Mouse (Mus musculus): Measurements from ENCODE around the gene Nup107.

Nup107 gene

DNA sequence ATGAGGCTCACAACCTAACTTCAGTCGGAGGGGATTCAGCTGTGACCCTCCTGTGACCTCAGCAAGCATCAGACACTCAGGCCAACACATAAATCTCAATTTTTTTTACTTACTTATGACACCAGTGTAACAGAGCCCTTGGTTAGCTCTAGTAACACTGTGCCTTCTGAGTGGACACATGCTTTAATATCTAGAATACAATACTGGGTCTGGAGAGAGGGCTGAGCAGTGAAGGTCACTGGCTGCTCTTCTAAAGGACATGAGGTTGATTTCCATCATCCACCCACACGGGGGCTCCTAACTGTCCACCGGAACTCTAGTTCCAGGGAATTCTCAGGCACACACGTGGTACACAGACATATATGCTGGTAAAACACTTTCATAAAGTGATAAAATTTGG lies 13.6 kb downstream of the Nup107 start:
- in situ Hi-C loops (cut with MboI, MseI): no loop called here

DNA sequence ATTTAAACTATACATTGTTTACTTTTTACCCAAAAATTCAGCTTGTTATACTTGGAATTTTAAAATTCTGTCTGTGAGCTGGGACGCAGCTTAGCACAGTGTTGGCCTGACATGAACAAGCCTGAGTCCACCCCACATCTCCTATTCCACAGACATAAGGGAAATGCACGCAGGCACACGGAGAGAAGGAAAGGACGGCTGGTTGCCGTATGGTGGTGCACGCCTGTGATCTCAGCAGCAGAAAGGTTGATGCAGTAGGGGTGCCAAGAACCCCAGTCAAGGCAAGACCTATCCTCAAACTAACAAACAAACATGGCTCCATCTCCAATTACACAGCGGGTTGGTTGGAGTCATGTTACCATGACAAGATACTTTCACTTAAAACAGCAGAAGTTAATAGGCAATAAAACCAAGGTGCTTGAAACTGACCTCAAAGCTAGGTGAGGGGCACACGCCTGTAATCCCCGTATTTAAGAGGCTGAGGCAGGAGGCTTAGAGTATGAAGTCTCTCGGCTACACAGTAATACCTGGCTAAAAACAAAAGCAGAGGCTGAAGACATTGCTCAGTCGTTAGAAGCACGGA lies 14.1 kb downstream of the Nup107 start:
- in situ Hi-C loops (cut with MboI, MseI): no loop called here

- in situ Hi-C loops (cut with MboI, MseI): no loop called here
Measured at GRCm38 (mm10) chr10:117777501-117778327, 14.8 kb downstream of the Nup107 start.

- in situ Hi-C loops (cut with MboI, MseI): no loop called here
Measured at GRCm38 (mm10) chr10:117777103-117777470, 15.4 kb downstream of the Nup107 start.

GRCm38 (mm10) chr10:117776281-117777102 lies 16.0 kb downstream of the Nup107 start:
- in situ Hi-C loops (cut with MboI, MseI): no loop called here

DNA sequence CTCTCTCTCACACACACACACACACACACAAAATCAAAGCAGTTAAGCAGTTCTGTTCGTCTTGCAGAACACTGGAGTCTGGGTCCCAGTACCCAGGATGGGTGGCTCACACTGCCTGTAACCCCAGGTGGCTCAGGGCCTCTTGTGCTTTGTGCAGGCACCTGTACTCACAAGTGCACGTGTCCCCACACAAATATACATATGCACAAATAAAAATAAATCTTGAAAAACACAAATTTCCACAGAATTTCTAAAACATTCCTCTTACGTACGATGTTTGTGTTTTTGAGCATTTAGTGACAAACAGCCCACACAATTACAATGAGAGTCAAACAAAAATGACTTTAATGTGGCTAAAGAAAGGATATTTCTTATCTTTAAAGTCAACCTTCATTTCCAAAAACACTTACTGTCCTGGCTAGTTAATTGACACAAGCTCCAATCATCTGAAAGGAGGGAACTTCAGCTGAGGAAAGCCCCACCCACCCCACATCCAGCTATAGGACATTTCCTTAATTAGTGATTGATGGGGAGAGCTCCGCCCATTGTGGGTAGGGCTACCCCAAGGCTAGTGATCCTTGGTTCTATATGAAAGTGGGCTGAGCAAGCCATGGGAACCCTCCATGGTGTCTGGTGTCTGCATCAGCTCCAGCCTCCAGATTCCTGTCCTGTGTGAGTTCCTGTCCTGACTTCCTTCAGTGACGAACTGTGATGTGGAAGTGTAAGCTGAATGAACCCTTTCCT lies 16.9 kb downstream of the Nup107 start:
- in situ Hi-C loops (cut with MboI, MseI): no loop called here

DNA sequence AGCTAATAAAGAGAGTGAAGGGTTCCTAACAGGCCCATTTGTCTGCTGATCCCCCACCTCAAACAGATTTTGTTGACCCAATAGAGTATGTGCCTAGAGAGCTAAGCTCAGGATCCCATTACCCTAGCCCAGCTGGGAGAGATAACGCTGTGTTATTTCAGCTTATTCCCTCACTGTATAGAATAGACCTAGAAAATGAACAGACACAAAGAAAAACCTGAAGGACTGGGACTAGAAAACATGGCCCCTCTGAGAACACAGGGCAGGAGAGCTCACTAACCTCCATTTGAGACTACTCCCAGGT lies 17.7 kb downstream of the Nup107 start:
- in situ Hi-C loops (cut with MboI, MseI): no loop called here

GRCm38 (mm10) chr10:117774011-117774816 lies 18.3 kb downstream of the Nup107 start:
- in situ Hi-C loops (cut with MboI, MseI): no loop called here

DNA sequence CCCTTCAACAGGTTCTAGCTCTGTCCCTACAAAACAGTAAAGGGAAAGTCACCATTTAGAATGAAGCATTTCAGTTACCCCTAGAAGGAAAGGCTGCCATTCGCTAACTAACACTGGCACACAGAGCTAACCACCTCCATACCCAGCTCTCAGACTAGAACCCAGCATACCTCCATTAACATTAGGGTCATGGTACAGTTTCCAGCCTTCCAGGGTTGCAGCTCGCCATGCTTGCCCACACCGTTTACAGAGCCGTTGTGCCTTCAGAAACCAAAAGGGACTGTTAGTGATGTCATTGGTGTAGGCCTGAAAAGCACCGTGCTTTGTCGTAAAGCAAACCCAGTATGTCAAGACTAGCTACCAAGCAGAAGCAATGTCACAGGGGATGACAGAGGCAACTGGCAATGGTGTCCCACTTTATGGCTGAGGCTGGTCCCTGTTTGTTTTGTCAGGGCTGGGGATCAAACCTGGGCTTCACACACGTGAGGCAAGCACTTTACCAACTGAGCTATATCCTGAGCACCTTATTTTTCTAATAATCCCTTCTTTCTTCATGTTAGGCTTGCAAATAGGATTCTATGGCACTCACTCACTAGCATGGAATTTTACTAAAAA lies 19.3 kb downstream of the Nup107 start:
- in situ Hi-C loops (cut with MboI, MseI): no loop called here

DNA sequence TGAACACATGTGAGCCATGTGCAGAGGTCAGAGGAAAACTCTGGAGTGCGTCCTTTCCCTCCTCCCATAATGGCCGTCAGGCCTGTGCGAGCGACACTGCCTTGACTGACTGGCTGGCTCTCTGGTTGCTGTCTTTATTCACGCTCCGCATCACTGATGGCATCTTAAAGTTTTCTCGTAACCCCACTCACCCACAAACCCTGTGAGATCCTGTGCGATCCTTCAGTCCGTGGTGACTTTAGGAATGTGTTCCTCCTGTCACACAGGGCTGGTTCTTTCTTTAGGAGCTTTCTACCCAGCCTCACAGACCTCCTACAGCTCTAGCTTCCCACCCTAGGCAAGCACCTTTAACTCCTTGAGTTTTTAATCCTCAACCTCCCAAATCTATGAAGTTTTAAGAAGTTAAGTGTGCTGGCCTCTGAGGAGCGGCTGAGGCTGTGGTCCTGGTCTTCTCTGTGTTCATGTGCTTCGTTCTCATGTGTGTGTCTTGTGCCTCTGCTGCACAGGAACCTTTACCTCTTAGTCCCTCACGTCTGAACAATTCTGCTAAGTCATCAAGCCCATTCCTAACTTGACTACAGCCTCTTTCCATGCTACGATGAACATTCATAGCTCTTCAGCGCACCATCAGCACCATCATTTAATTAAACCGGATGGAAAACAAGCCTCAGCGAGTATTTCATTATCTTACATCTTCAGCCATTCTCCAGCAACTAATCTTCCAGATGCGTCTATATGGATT lies 20.0 kb downstream of the Nup107 start:
- in situ Hi-C loops (cut with MboI, MseI): no loop called here

GRCm38 (mm10) chr10:117771131-117771510 lies 21.4 kb downstream of the Nup107 start:
- in situ Hi-C loops (cut with MboI, MseI): no loop called here

DNA sequence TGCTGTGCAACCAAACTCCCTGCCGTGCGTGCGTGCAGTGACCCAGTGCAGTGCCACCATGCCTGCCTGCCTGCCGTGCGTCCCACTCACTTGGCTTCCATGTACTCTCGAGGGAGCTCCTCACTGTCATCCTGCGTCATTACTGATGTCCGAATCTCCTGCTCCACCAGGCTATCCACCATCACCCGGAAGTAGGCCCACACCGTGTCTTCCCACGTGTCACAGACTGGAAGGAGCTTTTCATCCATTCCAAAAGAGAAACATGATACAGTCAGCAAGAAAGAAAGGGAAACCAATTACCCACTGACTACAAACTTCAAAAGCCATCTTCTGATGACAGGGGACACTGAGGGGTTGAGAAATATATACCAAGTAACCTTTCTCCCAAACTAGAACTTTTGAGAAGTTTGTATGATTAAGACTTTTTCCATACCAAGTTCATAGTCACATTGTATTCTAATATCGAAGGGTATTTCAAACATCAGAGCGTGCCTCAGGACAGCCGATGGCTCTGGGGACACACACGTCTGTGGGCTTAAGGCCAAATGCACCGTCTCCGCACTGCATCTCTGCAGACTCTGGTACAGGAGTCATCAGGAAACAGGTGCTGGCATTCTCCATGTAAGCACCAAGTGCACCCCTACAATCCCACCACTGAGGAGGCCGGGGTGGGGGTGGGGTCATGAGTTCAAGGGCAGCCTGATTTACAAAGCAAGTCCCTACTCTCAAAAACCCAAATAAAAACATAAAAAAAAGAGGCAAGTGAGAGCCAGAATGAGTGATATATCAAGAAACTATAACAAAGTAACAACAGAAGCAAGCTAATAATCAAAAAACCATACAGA lies 22.0 kb downstream of the Nup107 start:
- in situ Hi-C loops (cut with MboI, MseI): no loop called here

DNA sequence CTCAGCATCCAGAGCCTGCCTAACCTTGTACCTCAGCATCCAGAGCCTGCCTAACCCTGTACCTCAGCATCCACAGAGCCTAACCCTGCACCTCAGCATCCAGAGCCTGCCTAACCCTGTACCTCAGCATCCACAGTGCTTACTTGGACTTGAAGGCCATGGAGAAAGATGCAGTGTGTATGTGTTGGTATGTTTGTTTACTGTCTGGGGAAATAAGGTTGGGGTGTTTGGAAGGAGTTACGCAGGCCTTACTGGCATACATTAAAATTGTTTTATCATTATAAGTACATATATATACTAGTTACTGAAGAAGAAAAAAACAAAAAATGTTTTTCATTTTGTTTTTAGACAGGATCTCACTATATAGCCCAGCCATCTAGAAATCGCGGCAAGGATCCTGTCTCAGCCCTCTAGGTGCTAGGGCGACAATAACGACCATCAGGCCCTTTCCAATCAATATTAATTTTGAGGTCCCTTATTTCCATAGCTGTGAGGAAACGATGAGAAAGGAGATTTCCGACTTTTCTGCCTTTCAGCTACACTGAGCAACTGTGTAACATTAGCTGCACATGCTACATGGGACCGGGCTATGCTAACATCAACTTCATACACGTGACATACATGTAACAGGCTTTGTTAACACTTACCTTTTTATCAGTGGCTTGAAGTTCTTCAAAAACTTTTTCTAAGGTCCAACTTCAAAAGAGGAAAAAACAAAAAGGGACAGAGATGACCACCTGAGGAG lies 22.8 kb downstream of the Nup107 start:
- in situ Hi-C loops (cut with MboI, MseI): no loop called here

- in situ Hi-C loops (cut with MboI, MseI): no loop called here
Measured at GRCm38 (mm10) chr10:117768141-117768440, 24.4 kb downstream of the Nup107 start.

DNA sequence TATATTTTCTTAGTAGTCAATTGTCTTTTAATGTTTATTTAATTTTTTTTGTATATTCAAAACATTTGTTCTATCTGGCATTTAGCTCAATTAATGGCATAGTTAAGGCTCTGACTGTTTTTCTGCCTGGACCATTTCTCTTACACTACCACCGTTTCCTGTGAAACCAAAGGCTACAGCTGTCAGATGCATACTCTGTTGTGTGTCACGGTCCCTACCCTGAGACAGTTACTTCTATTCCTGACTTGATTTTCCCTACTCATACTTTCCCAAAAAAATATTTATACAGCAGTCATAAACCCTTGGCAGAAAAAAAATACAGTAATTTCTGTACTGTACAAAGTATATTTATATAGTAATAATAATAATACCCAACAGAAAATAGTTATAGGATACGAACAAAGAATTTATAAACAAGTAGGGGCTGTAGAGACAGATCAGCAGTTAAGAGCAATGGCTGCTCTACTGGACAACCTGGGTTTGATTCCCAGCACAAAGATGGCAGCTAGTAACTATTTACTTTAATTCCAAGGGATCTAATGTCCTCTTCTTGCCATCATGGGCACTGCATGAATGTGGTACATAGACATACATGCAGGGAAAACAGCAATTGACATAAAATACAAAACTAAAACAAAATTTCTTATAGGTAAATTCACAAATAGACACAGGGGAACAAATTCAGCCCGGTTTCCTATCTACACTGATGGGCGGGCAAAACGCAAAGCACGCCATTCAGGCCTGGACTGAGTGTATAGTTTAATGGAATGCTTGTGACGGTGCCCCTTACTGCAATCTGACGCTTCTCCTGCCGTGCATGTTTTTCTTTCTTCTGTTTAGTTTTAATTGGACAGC lies 25.0 kb downstream of the Nup107 start:
- in situ Hi-C loops (cut with MboI, MseI): no loop called here

- in situ Hi-C loops (cut with MboI, MseI): no loop called here
Measured at GRCm38 (mm10) chr10:117766896-117767160, 25.7 kb downstream of the Nup107 start.

GRCm38 (mm10) chr10:117766111-117766895 lies 26.2 kb downstream of the Nup107 start:
- in situ Hi-C loops (cut with MboI, MseI): no loop called here
